Mouse (Mus musculus): Measurements from ENCODE around the gene Nfrkb. TPM values are rescaled to one million over a fixed set of nuclear protein-coding genes. Genes with fewer than 3 reads are reported as not detected.

The Nfrkb gene
- polyA plus RNA-seq, 1 experiment: 7.8 TPM

DNA sequence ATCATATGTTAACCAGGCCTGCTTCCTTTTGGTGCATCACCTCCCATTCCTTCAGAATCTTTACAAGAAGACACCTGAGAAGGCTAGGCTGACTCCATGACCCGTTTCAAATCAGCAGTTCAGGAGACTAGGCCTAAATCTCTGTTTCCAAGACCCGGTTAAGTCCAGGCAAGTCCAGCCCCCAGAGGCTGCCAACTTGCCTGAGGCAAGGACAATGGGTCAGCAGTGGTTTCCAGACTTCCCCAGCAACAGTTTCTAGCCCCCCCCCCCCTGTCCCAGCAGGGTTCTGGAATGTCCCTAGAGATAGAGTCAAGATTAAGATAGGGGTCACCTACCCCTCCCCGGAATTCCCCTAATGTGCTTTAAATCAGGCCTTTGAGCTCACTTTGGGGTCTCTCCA, 55.5 kb downstream of the Nfrkb start:
- Histone ChIP-seq H3K36me3 (ENCODE audit: control insufficient read depth, insufficient read depth) (no peaks in the 10 kb centered on the region), H3K27me3 (ENCODE audit: control insufficient read depth, insufficient read depth, insufficient read length) (peaks cover 2% of the 10 kb centered on the region), H3K4me3 (no peak overlapping the region), H3K4me2 (ENCODE audit: low read depth) (no peak overlapping the region), H3K79me2 (ENCODE audit: control insufficient read depth, insufficient read depth) (no peaks in the 10 kb centered on the region), H3ac (ENCODE audit: control insufficient read depth, insufficient read length) (no peak overlapping the region)
- TF ChIP-seq E2F4 (IDR thresholded peaks at IDR 0.05; ENCODE audit: insufficient read depth) (no peak), MYOG (IDR thresholded peaks at IDR 0.05; ENCODE audit: control insufficient read depth in 1 of 3, insufficient read depth in 1 of 3, insufficient read length in 2 of 3, low read depth in 2 of 3) (no peak), POLR2AphosphoS2 (IDR thresholded peaks at IDR 0.05; ENCODE audit: insufficient read length, low read depth) (no peak), MAX (IDR thresholded peaks at IDR 0.05; ENCODE audit: low read depth) (no peak), CEBPB (IDR thresholded peaks at IDR 0.05; ENCODE audit: insufficient read depth, poor library complexity, severe bottlenecking) (no peak), POLR2A (IDR thresholded peaks at IDR 0.05; ENCODE audit: insufficient read length, low read depth) (no peak), REST (IDR thresholded peaks at IDR 0.05; ENCODE audit: insufficient read depth, insufficient read length) (no peak), SRF (IDR thresholded peaks at IDR 0.05; ENCODE audit: control insufficient read depth, insufficient read length, low read depth) (no peak), TCF3 (IDR thresholded peaks at IDR 0.05; ENCODE audit: insufficient read length, low read depth) (no peak), USF1 (IDR thresholded peaks at IDR 0.05; ENCODE audit: low read depth) (no peak), TCF12 (IDR thresholded peaks at IDR 0.05; ENCODE audit: insufficient read depth, poor library complexity, severe bottlenecking) (no peak), MYOD1 (IDR thresholded peaks at IDR 0.05; ENCODE audit: control insufficient read depth in 1 of 3, insufficient read length in 2 of 3, low read depth in 2 of 3) (no peak)

DNA sequence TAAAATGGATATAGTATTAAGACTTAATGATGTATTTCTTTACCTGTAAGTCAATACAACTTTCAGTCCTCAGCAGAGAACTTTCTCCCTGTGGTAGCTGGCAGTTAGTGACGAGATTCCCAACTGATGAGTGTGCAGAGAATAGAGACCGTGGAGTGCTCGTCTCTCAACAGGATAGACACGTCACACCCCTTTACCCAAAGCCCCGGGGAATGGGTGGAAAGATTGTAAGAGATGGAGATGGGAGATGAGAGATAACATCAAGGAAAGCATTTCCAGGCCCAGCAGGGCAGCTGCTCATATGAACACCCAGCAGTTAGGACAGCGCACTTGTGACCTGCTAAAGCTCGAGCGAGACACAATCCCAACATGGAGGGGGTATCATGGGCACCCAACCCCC, 58.2 kb downstream of the Nfrkb start:
- TF ChIP-seq POLR2A (IDR thresholded peaks at IDR 0.05; ENCODE audit: insufficient read length, low read depth) (no peak), TCF12 (IDR thresholded peaks at IDR 0.05; ENCODE audit: insufficient read depth, poor library complexity, severe bottlenecking) (no peak), USF1 (IDR thresholded peaks at IDR 0.05; ENCODE audit: low read depth) (no peak), REST (IDR thresholded peaks at IDR 0.05; ENCODE audit: insufficient read depth, insufficient read length) (no peak), POLR2AphosphoS2 (IDR thresholded peaks at IDR 0.05; ENCODE audit: insufficient read length, low read depth) (no peak), E2F4 (IDR thresholded peaks at IDR 0.05; ENCODE audit: insufficient read depth) (no peak), MYOD1 (IDR thresholded peaks at IDR 0.05; ENCODE audit: control insufficient read depth in 1 of 3, insufficient read length in 2 of 3, low read depth in 2 of 3) (no peak), SRF (IDR thresholded peaks at IDR 0.05; ENCODE audit: control insufficient read depth, insufficient read length, low read depth) (no peak), MYOG (IDR thresholded peaks at IDR 0.05; ENCODE audit: control insufficient read depth in 1 of 3, insufficient read depth in 1 of 3, insufficient read length in 2 of 3, low read depth in 2 of 3) (no peak), TCF3 (IDR thresholded peaks at IDR 0.05; ENCODE audit: insufficient read length, low read depth) (no peak), MAX (IDR thresholded peaks at IDR 0.05; ENCODE audit: low read depth) (no peak)
- H3ac ChIP-seq (ENCODE audit: control insufficient read depth, insufficient read length): no peak overlapping the region
- peaks cover 4% of the 10 kb centered on the region for H3K27me3 ChIP-seq (ENCODE audit: control insufficient read depth, insufficient read depth, insufficient read length)
- no peak overlapping the region for H3K4me2 ChIP-seq (ENCODE audit: low read depth)
- H3K79me2 ChIP-seq (ENCODE audit: control insufficient read depth, insufficient read depth): no peaks in the 10 kb centered on the region
- H3K36me3 ChIP-seq (ENCODE audit: control insufficient read depth, insufficient read depth): no peaks in the 10 kb centered on the region
- no peak overlapping the region for H3K4me3 ChIP-seq

DNA sequence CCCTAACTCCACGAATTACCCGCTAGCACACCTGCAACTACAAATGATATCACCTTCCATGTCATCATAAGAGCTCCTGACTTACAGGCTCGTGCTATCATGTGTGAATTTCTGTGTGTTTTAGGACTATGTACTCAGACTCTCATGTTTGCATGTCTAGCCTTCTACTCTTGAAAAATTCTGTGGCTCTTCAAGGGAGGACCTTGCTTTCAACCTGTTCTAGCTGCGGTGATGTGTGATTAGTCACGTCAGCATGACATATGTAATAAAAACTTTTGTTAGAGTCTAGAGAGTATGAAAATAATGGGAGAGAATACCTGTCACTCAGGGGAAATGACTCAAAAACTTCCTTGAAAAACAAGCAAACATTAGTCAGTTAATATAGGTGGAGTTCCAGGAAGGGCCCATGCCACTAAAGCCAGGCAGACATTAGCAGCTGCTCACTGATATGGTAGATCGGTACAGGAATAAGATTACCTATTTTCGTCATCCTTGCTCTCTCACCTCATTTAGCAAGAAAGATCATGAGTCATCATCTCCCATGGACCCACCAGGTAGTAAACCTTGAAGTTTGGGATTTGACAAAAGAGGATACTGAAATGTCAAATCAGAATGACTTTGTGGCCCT, 63.3 kb downstream of the Nfrkb start:
- Histone ChIP-seq H3K36me3 (ENCODE audit: control insufficient read depth, insufficient read depth) (no peaks in the 10 kb centered on the region), H3K27me3 (ENCODE audit: control insufficient read depth, insufficient read depth, insufficient read length) (peaks cover 11% of the 10 kb centered on the region), H3K79me2 (ENCODE audit: control insufficient read depth, insufficient read depth) (no peaks in the 10 kb centered on the region), H3K4me2 (ENCODE audit: low read depth) (no peak overlapping the region), H3K4me3 (no peak overlapping the region), H3ac (ENCODE audit: control insufficient read depth, insufficient read length) (no peak overlapping the region)
- no peak for TF ChIP-seq REST (IDR thresholded peaks at IDR 0.05; ENCODE audit: insufficient read depth, insufficient read length)
- no peak for TF ChIP-seq TCF3 (IDR thresholded peaks at IDR 0.05; ENCODE audit: insufficient read length, low read depth)
- no peak for TF ChIP-seq USF1 (IDR thresholded peaks at IDR 0.05; ENCODE audit: low read depth)
- TF ChIP-seq MAX (IDR thresholded peaks at IDR 0.05; ENCODE audit: low read depth): no peak
- TF ChIP-seq POLR2A (IDR thresholded peaks at IDR 0.05; ENCODE audit: insufficient read length, low read depth): no peak
- no peak for TF ChIP-seq CEBPB (IDR thresholded peaks at IDR 0.05; ENCODE audit: insufficient read depth, poor library complexity, severe bottlenecking)
- no peak for TF ChIP-seq MYOD1 (IDR thresholded peaks at IDR 0.05; ENCODE audit: control insufficient read depth in 1 of 3, insufficient read length in 2 of 3, low read depth in 2 of 3)
- no peak for TF ChIP-seq MYOG (IDR thresholded peaks at IDR 0.05; ENCODE audit: control insufficient read depth in 1 of 3, insufficient read depth in 1 of 3, insufficient read length in 2 of 3, low read depth in 2 of 3)
- TF ChIP-seq E2F4 (IDR thresholded peaks at IDR 0.05; ENCODE audit: insufficient read depth): no peak
- no peak for TF ChIP-seq SRF (IDR thresholded peaks at IDR 0.05; ENCODE audit: control insufficient read depth, insufficient read length, low read depth)

DNA sequence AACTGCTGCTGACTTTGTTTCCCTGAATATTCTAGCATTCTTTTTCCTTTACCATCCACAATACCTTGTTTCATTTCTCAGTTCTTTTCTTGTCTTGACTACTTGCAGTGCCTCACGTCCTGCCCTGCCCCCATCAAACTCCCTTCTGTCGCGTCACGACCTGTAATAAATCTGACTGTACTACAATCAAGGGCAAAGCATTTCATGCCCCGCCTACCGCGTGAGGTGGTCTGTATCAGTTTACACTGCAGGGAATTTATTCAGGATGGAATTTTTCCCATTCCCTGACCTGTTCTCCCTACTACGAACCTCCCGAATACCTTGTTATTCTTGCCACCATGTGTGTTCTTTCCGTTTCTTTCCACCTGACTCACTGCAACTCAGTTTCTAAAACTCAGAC, 66.2 kb downstream of the Nfrkb start:
- peak overlapping the region; percentile 42 for H3K4me2 ChIP-seq (ENCODE audit: low read depth)
- no peak overlapping the region for H3ac ChIP-seq (ENCODE audit: control insufficient read depth, insufficient read length)
- peaks cover 10% of the 10 kb centered on the region for H3K27me3 ChIP-seq (ENCODE audit: control insufficient read depth, insufficient read depth, insufficient read length)
- TF ChIP-seq TCF12 (IDR thresholded peaks at IDR 0.05; ENCODE audit: insufficient read depth, poor library complexity, severe bottlenecking): no peak
- no peak for TF ChIP-seq POLR2A (IDR thresholded peaks at IDR 0.05; ENCODE audit: insufficient read length, low read depth)
- TF ChIP-seq MYOG (IDR thresholded peaks at IDR 0.05; ENCODE audit: control insufficient read depth in 1 of 3, insufficient read depth in 1 of 3, insufficient read length in 2 of 3, low read depth in 2 of 3): no peak
- TF ChIP-seq CEBPB (IDR thresholded peaks at IDR 0.05; ENCODE audit: insufficient read depth, poor library complexity, severe bottlenecking): no peak
- no peak for TF ChIP-seq E2F4 (IDR thresholded peaks at IDR 0.05; ENCODE audit: insufficient read depth)
- TF ChIP-seq TCF3 (IDR thresholded peaks at IDR 0.05; ENCODE audit: insufficient read length, low read depth): no peak
- H3K36me3 ChIP-seq (ENCODE audit: control insufficient read depth, insufficient read depth): no peaks in the 10 kb centered on the region
- H3K79me2 ChIP-seq (ENCODE audit: control insufficient read depth, insufficient read depth): no peaks in the 10 kb centered on the region
- H3K4me3 ChIP-seq: no peak overlapping the region

All from myocyte (in vitro differentiated cells).